Mouse (Mus musculus) retina, adult 2 months (tissue): ENCODE measurements around the gene Btn2a2.
A peak's percentile ranks its signal among the peaks of the same experiment; 100 is the strongest.
"Not testable (repeated sequence)": the region's sequence is repeated elsewhere in the genome, so short reads cannot be mapped to it uniquely, and the experiment has no call there.

ENCODE experiments used
- DNase-seq: peaks from one replicate; pipeline ENCODE4 v3.0.0-alpha.2; 2012; ENCODE audit warnings: low read depth, low spot score

The Btn2a2 gene

DNA sequence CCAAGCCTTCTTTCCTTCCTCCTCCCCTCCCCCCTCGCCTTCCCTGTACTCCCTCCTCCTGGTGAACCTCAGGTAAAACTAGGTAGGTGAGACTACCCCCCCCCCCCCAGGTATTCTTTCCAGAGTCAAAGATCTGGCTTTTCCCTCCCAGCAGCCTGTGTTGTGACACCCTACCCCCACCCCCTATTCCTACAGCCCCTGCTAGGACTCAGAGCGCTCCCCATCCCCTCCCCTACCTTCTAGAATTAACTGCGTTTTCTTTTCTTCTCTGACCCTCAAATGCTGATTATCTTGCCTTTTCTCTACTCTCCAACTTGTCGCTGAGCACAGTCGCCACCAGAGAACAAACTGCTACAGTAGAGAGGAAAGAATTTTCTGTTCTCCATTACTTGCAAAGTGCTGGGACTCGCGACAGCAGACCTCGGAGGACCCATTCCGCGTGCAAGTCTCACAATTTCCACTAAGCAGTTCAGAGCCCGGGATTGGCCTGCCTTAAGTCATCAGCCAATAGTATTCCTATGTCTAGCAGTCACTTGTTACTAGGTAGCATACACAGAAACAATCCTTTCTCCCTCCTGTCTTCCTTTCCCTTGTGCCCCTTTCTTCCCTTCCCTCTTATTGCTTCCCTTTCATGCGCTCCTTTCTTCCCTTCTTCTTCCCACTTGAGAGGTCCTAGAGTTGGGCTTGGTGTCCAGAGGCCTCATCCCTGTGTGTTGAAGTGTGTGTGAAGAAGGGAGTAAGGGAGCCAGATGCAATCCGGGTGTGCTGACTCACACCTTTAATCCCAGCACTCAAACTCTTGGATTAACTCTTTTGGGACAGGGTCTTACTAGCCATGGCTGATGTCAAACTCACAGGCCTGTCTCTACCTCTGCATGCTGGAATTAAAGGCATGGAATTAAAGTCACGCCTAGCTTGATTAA, at the start of gene Btn2a2:
Gene Btn2a2 (minus strand): TSS at position 458 of the 923 bp plus-strand sequence.
- DNase-seq = no peak

DNA sequence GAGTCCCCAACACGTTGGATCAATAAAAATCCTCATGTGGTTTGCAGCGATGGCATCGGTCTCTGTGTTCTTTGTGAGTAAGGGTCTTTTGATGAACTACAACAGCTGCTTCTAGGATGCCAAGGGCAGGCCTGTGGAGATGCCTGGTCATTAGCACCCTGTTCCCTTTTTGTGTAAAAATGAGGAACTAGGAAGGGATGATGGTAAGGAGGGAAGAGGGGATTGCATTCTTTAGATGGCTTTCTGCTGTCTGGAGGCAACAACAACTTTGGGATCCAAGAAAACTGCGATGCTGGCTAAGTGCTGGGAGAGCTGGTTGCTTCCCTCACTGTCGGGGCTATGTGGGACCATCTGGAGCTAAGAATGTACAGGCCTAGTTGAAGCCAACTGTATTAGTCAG, 49.6 kb upstream of the Btn2a2 start:
- DNase-seq = no peak

DNA sequence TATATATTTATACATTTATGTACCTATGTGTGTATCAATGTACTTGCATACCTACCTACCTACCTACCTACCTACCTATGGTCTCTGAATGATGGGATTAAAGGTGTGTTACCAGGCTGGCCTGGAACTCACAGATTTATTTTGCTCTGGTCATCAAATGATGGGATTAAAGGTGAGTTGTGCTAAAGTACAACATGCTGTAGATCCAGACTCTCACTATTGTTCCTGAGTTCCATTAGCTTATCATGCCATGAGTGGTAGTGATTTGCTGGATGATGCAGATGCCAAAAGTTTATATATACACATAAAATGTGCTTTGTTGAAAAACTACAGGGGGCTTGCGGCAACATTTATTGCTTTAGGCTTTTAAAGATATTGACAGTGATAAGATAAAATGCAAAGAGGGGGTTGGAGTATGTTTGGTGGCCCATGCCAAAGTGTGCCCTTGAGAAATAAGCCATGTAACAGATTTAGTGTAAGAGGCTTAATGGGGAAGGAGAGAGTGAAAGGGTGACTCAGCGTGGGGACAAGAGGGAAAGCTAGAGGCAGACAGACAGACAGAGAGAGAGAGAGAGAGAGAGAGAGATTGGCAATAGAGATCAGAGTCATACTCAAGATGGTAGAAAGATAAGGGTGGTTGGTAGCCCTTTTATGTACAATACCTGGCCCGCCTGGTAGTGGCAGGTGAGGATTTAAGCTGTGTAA, 48.5 kb upstream of the Btn2a2 start:
- DNase-seq = no peak

DNA sequence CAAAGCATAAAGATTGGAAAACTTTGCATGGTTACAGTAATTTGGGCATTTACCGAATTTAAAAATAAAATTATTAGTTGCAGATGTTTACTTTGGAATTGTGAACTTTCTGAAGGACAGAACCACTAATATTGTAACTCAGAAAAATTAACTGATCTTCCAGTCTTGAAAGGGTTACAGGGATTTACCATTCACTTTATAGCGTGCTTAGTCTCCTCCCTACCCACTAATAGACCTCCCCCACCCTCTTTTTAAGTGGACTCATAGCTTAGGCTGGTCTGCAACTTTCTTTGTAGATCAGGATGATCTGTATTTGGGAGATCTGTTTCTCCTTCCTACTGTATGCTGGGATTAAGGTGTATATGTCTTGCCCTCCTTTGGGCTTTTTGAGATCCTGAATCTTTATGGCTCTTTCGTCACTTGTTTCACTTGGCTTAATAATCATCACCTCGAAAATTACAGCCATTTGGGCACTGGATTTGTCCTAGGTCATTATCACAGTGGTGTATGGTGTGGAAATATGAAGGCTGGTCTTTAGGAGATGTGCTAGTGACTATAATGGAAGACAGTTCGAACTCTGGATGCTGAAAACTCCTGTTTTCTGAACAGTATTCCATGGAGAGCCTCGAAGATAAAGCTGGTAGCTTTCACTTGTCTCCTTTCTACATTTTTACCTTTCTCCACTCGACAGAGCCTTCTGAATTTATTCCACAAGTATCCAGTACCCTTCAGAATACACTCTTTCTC, 47.6 kb upstream of the Btn2a2 start:
- no peak for DNase-seq

DNA sequence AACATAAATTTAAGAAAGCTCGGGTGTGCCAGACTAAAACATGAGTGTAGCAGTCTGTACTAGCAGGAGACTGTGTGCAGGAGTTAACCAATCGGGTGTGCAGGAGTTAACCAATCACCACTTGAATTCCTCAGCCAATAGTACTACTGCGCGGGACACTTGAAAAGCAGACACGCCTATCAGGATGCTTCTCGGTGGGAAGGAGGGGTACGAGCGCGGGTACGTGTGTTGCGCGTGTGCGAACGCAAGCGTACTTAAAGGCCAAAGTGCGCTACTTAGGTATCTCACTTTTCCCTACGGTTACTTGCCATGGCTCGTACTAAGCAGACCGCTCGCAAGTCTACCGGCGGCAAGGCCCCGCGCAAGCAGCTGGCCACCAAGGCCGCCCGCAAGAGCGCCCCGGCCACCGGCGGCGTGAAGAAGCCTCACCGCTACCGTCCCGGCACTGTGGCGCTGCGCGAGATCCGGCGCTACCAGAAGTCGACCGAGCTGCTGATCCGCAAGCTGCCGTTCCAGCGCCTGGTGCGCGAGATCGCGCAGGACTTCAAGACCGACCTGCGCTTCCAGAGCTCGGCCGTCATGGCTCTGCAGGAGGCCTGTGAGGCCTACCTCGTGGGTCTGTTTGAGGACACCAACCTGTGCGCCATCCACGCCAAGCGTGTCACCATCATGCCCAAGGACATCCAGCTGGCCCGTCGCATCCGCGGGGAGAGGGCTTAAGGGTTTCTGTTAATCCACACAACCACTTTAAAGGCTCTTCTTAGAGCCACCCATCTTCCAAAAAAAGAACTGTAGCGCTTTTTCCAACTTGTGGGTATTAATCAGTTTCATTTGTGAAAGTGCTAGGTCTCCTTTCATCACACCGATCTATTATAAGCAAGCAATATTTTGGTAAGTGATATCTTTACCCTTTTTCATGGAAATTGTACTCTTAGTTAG, 46.7 kb upstream of the Btn2a2 start, which contains the start of gene Hist1h3g:
Gene Hist1h3g (plus strand): TSS at position 286 of the 939 bp plus-strand sequence.
- peak; percentile 79 for DNase-seq

DNA sequence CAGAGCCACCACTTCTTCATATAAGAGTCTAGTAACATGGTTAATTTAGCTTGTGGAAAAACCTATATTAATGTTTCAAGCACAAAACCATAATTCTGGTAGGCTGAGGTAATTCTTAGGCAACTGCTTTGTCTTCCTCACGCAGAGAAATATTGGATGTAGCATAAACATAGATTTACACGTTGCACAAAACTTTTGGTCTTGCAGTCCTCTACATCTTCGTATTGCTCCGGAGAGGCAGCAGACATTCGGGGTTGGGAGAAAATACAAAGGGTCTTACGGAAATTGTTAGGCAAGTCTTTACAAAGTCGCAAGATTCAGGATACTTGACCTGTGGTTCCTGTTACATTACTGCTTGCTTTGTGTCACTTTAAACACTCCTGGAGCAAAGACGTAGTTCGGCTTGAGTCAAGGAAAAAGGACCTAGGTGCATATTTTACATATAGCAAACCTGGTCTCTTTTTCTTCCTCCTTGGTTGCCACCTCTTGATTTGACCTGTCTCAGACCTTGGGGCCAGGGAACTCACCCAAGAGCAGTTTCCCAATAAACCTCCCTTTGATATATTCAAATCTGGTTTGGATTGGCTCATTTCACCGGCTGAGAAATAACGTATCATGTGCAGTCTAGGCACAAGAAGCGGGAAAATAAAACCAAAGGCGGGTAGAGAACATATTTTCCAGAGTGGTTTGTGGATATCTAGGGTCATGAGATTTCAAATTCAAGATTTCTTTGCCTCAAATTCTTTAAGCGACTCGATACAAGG, 45.9 kb upstream of the Btn2a2 start:
- no peak for DNase-seq

DNA sequence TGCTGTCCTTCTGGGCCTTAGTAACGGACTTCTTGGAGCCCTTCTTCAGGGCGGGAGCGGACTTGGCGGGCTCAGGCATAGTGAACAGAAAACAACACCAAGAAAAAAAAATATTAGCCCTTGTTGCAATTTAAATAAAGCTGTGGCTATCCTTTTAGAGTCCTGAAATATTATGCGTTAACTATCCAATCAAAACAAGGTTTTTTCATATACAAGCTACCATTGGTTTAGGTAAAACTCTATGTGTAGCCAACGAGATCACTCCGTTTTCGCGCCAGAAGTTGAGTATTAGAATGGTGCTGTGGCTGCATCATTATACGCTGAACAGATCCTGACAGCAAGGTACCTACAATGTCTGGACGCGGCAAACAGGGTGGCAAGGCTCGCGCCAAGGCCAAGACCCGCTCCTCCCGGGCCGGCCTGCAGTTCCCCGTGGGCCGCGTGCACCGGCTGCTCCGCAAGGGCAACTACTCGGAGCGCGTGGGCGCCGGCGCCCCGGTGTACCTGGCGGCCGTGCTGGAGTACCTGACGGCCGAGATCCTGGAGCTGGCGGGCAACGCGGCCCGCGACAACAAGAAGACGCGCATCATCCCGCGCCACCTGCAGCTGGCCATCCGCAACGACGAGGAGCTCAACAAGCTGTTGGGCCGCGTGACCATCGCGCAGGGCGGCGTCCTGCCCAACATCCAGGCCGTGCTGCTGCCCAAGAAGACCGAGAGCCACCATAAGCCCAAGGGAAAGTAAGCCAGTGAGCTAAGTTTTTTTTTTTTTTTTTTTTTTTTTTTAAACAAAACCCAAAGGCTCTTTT, 45.1 kb upstream of the Btn2a2 start, which contains the start of gene Hist1h2af:
Gene Hist1h2af (plus strand): TSS at position 347 of the 808 bp plus-strand sequence.
- DNase-seq = not testable (repeated sequence)

DNA sequence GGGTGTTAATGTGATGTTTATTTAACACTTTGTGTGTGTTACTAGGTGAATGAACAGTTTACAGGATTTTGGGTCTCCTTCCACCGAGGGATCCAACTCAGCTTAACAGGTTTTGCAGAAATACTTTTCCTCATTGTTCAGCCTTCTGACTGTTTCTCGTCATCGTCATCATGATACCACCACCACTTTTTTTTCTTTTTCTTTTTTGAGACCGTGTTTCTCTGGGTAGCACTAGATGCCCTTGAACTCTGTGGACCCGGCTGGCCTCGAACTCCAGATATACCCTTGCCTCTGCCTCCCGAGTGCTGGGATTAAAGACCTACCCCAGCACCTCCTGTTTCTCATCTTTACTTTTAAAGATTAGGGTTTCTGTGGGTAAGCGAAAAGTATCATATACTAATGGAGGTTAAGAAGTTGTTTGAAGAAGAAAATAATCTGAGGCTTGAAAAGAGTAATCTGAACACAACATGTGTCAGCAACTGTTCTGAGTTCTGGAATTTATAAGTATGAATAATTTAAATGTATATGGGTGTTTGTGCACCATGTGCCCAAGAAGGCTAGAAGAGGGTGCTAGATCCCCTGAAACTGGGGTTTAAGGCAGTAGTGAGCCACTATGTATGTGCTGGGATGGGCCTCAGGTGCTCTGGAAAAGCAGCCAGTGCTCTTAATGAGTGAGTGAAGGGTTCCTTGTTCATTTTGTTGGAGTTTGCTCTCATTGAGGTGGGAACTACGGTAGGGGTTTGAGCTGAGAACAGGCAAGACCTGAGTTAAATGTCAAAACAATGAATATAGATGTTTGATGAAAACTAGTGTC, 43.8 kb upstream of the Btn2a2 start:
- DNase-seq = no peak

DNA sequence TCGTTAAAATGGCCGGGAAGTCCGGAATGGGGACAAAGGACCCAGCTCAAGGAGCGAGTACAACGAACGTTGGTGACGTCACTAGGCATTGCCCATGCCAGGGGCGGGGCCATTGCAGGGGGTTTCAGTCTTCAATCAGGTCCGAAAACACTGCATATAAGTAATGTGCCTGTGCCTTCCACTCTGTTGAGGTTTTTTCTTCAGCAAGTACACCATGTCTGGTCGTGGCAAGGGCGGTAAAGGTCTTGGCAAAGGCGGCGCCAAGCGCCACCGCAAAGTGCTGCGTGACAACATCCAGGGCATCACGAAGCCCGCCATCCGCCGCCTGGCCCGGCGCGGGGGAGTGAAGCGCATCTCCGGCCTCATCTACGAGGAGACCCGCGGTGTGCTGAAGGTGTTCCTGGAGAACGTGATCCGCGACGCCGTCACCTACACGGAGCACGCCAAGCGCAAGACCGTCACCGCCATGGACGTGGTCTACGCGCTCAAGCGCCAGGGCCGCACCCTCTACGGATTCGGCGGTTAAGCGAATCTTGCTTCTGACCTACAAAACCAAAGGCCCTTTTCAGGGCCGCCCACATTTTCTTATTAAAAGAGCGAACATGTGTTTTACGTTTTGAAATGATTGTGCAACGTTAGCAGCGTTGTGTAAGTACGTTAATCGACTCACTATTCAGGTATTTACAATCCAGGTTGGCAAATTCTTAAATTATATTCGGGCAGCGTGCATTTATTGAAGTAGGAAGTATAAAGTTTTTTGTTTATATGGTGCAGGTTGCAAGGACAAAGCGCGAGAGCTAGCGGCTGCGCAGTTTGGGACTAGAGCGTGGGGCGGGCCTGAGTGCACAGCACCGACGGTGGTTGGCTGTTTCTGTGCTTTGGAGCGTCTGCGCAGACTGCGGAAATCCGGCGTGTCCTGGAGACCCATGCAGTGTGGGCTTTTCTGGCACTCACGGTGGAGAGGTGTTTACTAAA, 42.5 kb upstream of the Btn2a2 start, which contains the start of gene Hist1h4h:
Gene Hist1h4h (plus strand): TSS at position 150 of the 975 bp plus-strand sequence.
- peak; percentile 89 for DNase-seq

DNA sequence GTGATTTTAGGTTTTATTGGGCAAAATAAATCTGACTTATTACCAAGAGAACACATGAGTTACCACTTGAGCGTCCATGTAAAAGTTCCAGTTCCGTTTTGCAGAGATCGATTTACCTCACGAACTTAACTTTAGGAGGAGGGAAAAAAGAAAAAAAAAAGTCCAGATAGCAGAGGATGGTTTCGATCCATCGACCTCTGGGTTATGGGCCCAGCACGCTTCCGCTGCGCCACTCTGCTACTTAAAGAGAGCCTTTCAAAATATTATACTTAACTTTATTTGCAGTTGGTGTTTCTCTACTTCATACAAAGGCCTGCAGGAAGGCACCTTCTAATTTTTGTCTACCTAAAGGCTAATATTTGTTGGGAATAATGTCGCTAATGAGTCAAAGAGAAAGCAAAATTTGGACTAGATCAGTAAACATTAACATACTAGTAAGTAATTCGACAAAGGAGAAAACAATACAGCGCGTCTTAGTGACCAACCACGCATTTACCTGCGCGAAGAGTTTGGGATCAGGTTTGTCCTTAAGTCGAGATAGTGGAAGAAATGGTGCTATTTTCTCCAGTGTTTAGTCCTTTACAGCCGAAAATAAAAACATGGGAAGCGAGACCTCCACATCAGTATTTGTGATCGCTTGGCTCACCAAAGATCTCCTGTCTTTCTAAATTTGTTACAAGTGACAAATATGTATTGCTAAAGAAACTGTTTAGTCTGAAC, 41.7 kb upstream of the Btn2a2 start:
- DNase-seq = no peak

DNA sequence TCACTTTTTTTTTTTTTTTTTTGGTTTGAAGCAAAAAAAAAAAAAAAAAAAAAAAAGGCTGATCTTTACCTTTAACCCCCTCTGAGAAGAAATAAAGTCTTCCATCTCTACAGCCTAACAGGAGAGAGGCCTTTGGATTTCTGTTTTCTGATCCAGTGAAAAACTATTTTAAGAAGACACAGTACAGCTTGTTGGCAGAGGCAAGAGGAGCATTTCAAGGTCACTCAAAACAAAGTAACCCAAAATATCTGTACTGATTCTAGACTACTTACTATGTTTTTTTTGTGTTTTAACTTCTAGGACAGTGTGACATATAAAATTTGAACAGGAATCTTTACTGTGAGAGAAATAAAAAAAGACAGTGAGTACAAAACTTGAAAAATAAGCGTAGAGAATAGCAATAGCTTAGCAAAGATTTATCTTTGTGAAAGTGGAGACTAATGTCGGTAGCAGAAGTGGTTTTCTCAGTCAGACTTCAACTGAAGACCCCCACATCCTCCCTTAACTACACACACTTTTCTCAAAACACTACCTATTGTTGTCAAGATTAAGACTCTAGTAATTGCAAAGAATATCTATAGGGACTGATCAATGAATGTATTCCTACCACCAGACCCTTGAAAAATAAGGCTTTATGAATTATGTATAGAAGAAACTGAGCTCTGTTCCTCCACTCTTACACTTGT, 41.0 kb upstream of the Btn2a2 start:
- DNase-seq = no peak

DNA sequence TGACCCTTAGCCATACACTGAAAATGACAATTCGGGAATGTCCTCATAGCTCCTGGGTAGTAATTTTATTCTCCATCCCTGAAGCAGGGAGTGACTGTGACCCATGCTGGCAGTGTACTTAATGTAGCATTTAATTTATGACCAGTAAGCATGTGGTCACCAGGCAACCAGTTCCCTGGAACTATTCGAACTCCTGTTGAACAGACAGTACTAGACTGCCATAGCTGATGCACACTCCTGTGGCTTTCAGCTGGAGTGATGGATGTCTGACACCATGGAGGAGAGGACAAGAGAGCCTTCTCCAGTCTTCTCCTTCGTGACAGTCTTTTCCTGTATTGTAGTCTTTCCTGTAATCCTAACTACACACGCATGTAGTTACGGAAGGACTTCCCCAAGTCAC, 40.3 kb upstream of the Btn2a2 start:
- no peak for DNase-seq

DNA sequence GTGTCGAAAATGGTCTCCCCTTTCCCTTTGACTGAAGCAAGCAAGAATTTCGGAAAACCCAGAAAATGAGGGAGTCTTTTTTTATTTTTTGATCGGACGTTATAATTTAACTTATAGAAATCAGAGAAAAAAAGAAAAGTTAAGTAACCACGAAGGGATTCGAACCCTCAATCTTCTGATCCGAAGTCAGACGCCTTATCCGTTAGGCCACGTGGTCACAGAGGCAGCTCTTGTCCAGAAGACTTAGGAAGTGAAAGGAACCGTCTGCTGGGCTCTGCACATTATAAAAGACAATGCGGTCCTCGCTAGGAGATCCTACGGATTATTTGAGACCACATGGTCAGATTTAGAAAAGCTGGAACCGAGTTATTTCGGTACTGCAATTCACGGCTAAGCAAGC, 37.7 kb upstream of the Btn2a2 start:
- DNase-seq = peak; percentile 88

DNA sequence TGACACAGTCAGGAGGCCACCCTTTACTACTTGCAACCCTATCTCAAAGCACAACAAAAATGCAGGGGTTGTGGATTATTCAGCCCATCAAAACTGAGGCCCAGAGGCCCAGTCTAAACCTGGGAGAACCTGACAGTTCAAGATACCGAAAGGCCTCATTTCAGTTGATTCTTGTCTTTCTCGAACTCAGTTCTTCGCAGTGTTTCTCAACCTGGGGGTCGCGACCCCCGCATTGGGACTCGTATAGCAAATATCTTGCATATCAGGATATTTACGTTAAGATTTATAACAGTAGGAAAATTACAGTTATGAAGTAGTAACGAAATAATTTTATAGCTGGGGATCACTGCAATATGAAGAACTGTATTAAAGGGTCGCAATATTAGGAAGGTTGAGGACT, 37.2 kb upstream of the Btn2a2 start:
- no peak for DNase-seq

DNA sequence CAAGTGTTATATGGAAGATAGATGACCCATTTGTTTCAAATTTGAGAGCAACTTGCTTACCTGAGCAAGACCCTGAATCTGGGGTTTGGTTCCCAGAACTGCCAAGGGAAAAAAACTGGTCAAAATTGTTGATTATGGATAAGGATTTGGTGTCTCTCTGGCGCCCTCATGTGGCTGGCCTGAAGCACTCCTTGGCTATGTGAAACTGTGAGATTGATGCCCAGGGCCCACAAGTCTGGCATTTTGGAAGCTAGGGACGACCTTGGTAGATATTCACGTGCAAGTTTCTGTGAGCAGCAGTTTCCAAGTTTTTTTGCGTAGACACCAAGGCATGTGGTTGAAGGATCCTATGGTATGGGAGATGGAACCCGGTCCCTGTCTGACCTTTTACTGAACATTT, 36.0 kb upstream of the Btn2a2 start:
- DNase-seq = no peak

DNA sequence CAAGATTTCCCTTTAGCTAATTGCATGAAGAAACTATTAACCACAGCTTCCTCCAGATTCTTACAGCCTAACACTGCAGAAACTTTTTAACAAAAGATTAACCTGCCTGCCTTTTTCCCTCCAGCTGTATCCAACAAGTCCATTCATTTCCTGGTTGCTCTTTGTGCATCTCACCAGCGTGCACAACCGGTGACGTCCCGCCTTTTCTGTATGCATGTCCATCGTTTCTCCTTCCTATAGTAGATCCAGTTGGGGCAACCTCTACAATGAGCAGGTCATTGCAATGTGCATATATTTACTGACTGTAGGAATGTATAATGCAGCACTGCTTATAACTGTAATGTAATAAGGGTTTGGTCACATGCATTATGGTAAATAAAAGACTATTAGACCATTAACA, 35.3 kb upstream of the Btn2a2 start:
- no peak for DNase-seq
